Mouse (Mus musculus): ENCODE results near the gene Sumf2.

- TF ChIP-seq POLR2A (IDR thresholded peaks at IDR 0.05; ENCODE audit: extremely low read depth, insufficient read depth, low read length) (no peak), CTCF (IDR thresholded peaks at IDR 0.05; ENCODE audit: low read depth, low read length) (no peak)
Measured at GRCm38 (mm10) chr5:129847558-129847820, 703 bp downstream of the Sumf2 start.
